Mouse (Mus musculus) urinary bladder, adult 18-20 months (tissue): ENCODE measurements around the gene Olfr978.
"Not testable (repeated sequence)": the region's sequence is repeated elsewhere in the genome, so short reads cannot be mapped to it uniquely, and the experiment has no call there.

Source experiments
- DNase-seq, 2 experiments: peaks; one replicate each; pipeline ENCODE4 v3.0.0; 2022; ENCODE audit warnings: low spot score in 2 of 2, mixed read lengths in 2 of 2

Gene Olfr978

GRCm38 (mm10) chr9:39991813-39992212 is at the start of gene Olfr978:
Olfr978 (plus strand) TSS chr9:39992113.
- no peak for DNase-seq

- DNase-seq: no peak
Observed at GRCm38 (mm10) chr9:39951946-39952345, 40.0 kb upstream of the Olfr978 start, which contains the start of gene Olfr975. Olfr975 (minus strand) TSS chr9:39952046.

- DNase-seq: not testable (repeated sequence)
Observed at GRCm38 (mm10) chr9:39961033-39961432, 30.9 kb upstream of the Olfr978 start, which contains the start of gene Olfr976. Olfr976 (minus strand) TSS chr9:39961133.

- not testable (repeated sequence) for DNase-seq
Observed at GRCm38 (mm10) chr9:39976581-39977145, 15.2 kb upstream of the Olfr978 start.

GRCm38 (mm10) chr9:40003365-40003764 is 11.5 kb downstream of the Olfr978 start, which contains the start of gene Olfr979:
Olfr979 (minus strand) TSS chr9:40003465.
- no peak for DNase-seq

GRCm38 (mm10) chr9:40009482-40009881 is 17.6 kb downstream of the Olfr978 start, which contains the start of gene Olfr980:
Olfr980 (minus strand) TSS chr9:40009582.
- no peak for DNase-seq

GRCm38 (mm10) chr9:40021164-40021563 is 29.3 kb downstream of the Olfr978 start, which contains the start of gene Olfr981:
Olfr981 (plus strand) TSS chr9:40021464.
- DNase-seq: no peak
